Mouse (Mus musculus) heart, adult 9 months (tissue): ENCODE data around the gene Macf1.
A peak's percentile ranks its signal among the peaks of the same experiment; 100 is the strongest.
"Not testable (repeated sequence)": the region's sequence is repeated elsewhere in the genome, so short reads cannot be mapped to it uniquely, and the experiment has no call there.

ENCODE experiments used
- DNase-seq, 2 experiments: peaks; one replicate each; pipeline ENCODE4 v3.0.0; 2022; ENCODE audit warnings: low spot score in 2 of 2

Gene Macf1

DNA sequence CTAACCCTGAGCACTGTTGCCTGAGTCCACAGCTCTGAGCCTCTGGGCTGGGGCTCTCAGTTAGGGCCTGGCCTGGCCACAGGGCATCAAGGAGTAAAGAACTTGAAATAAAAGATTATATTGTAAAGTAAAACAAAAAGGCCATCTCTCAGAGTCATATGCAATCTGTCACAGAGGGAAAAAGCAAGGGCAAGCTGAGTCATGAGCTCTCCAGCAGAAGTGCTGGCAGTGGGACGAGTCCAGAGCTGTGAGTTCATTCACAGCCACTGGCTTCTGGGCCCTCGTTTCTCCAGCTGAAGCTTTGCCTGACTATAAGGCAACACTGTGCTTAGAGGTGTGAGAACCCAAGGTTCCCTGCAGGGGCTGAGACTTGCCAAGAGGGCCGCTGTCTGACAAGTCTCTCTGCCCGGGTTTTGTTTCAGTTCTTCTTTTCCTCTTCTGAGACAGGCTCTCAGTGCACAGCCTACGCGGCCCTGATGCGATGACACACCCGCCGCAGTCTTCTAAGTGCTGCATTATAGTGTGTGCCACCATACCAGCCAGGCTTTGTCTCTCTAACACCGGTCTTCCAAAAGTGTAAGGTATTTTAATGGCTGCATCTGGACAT lies 330.8 kb downstream of the Macf1 start:
- DNase-seq = no peak

- DNase-seq = no peak
Observed at GRCm38 (mm10) chr4:123343471-123343789, 340.7 kb downstream of the Macf1 start.

- peak; percentile 36 to 40 for DNase-seq
Observed at GRCm38 (mm10) chr4:123342642-123343470, 341.3 kb downstream of the Macf1 start, which contains the start of gene Bmp8a. TSS of gene Bmp8a (minus strand) at chr4:123343252.

DNA sequence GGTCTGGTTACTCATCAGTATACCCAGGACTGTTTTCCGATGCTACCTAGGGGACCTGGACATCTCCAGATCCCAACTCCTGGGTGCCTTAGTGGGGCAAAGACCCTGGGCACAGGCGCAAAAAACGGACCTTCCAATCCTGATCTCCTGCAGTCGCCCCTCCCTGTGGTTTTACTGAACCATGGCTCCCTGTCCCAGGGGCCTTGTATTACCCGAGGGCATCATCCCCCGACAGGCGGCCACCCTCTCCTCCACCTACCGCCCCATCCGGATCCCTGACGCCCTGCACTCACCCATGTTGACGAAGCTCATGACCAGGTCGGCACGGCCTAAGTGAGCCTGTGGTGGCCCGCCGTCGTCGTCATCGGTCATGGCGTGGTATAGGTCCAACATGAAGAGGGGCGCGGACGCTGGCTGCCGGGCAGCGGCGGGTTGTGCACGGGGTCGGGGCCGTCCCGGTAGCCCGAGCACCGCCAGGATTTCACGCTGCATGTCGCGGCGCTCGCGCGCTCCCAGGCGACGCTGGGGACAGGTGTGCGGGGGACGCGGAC lies 342.0 kb downstream of the Macf1 start:
- no peak for DNase-seq

GRCm38 (mm10) chr4:123340232-123340631 lies 343.9 kb downstream of the Macf1 start:
- no peak for DNase-seq

GRCm38 (mm10) chr4:123337693-123338092 lies 346.5 kb downstream of the Macf1 start:
- DNase-seq = no peak

GRCm38 (mm10) chr4:123335796-123336585 lies 348.2 kb downstream of the Macf1 start:
- no peak for DNase-seq

DNA sequence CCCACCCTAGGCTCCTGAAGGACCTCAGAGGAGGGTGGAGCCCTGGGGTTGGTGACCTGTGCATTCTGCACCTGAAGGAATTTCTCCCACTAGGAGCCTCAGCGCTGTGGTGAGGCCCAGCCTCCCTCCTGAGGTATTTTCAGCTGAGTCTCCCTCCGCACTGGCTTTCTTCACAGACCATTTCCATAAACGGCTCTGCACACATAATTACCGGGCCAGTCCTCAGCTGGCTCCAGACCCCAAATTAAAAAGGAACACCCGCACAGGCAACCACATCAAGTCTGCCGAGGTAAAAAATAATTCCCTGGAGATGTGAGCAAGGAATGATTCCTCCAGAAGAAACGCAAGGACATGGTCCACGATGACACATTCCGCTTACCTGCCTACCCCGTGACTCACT lies 348.9 kb downstream of the Macf1 start:
- DNase-seq = not testable (repeated sequence)

DNA sequence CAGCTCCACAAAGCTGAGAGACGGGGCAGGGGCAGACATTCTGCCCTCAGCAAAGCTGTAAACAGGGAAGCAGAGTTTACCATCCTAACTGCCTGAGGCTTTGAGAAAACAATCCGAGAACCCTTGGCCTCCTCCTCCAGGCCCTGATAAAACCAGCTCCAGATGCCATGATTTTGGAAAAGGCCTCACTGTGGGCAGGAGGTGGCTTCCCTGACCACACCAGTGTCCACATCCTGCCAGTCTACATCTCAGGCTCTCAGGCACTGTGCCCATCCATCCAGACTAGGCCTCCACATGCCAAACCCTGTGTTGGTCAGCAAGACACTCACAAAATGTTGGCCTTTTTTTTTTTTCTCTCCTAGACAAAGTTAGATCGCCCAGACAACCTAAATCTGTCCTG lies 350.0 kb downstream of the Macf1 start:
- no peak for DNase-seq

GRCm38 (mm10) chr4:123333151-123333550 lies 351.0 kb downstream of the Macf1 start:
- DNase-seq = no peak

DNA sequence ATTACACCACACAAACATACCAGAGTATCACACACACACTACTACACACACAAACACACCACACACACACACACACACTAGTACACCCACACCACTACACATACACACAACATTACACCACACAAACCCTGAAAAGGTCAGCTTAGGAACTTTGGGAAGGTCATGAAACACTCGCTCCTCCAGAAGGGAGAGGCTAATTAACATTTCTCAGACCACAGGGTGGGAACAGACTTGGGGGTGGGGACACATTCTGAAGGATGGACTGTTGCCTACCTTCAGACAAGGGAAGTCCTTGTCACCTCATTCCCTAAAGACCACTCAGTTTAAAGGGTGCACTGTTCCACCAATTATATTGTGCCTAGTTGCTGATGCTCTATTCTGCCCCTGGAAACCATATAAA lies 352.2 kb downstream of the Macf1 start:
- not testable (repeated sequence) for DNase-seq

DNA sequence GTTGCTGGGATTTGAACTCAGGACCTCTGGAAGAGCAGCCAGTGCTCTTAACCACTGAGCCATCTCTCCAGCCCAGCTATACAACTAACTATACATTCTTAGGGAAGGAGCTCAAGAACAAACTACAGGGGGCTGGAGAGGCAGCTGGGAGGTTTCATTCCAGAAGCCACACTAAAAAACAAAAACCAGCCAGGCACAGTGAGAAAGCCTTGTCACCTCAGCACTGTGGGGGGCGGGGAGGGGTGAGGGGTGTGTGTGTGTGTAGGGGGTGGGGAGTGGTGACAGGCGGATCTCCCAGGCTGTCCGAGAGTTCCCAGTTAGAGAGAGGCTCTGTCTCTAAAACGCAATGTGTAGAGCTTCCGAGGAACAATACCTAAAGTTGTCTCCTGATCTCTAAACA lies 352.8 kb downstream of the Macf1 start:
- DNase-seq = no peak

GRCm38 (mm10) chr4:123328946-123329345 lies 355.2 kb downstream of the Macf1 start:
- DNase-seq = no peak

DNA sequence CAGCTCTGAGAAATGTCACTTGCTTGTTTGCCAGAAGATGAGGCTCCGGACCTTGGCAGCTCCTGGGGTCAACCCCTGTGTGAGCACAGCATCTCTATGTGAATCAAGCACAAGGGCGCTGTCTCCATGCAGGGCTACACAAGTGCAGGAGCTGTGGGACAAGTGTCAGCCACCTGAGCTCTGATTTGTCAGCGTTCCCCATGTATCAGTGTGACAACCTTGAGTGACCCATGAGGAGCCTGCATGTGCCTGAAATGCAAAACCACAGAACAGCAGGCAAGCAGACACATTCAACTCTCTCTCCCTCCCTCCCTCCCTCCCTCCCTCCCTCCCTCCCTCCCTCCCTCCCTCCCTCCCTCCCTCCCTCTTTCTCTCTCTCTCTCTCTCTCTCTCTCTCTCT lies 356.5 kb downstream of the Macf1 start:
- no peak for DNase-seq

DNA sequence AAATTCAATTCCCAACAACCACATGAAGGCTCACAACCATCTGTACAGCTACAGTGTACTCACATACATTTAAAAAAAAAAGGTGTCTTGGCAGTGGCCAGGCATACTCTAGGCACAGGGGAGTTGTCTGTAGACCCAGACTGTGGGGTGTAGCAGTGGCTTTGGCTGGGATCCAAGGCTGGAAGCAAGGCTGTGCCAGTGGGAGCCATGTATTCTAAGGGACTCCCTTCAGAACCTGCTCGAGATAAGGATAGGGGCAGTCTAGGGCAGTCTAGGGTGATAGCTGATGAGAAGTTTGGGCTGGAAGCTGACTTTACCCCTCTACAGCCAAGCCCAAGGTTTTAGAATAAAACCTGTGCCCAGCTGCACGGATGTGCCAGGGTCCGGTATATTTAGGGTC lies 358.1 kb downstream of the Macf1 start:
- DNase-seq = no peak

DNA sequence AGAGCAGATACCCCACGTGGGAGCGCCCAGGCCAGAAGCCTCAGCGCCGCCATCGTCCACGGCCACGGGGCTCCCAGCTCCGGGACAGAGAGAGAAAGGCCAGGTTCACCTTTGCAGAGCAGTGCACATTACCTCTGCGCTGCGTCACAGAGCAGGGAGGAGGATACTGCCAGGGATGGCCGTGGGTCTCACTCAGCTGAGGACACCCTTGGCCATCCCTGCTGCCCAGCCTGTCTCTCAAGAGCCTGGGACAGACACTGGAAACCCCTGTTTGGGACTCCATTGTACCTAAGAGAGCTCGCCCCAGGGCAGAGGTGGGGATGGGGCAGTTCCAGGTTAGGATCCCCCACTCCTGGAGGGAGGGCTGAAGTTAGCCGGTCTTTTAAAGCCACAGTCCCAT lies 360.6 kb downstream of the Macf1 start, which contains the start of gene Oxct2a:
TSS of gene Oxct2a (minus strand) at position 101 of the 400 bp plus-strand sequence.
- DNase-seq = no peak

GRCm38 (mm10) chr4:123322910-123323309 lies 361.2 kb downstream of the Macf1 start:
- not testable (repeated sequence) for DNase-seq

GRCm38 (mm10) chr4:123314497-123314896 lies 369.7 kb downstream of the Macf1 start:
- DNase-seq = no peak

- DNase-seq = no peak
Observed at GRCm38 (mm10) chr4:123313010-123313409, 371.1 kb downstream of the Macf1 start.

- DNase-seq = no peak
Observed at GRCm38 (mm10) chr4:123311845-123312244, 372.3 kb downstream of the Macf1 start.

- DNase-seq = no peak
Observed at GRCm38 (mm10) chr4:123308292-123308691, 375.9 kb downstream of the Macf1 start.

- DNase-seq = no peak
Observed at GRCm38 (mm10) chr4:123306999-123307398, 377.2 kb downstream of the Macf1 start.
